Mouse (Mus musculus): Measurements from ENCODE around the gene Rpp25l. TPM values are rescaled to one million over a fixed set of nuclear protein-coding genes. Genes with fewer than 3 reads are reported as not detected.
"Not testable (repeated sequence)": the region's sequence is repeated elsewhere in the genome, so short reads cannot be mapped to it uniquely, and the experiment has no call there.

Gene Rpp25l
- polyA plus RNA-seq, 1 experiment from 2014 or later = 59.1 TPM

GRCm38 (mm10) chr4:41705922-41706754 is 7.2 kb downstream of the Rpp25l start:
- peaks cover 31% of the 10 kb centered on the region for H3K4me1 ChIP-seq
- WGBS = 45% methylated on average over 19 of the region's 19 CpGs
- H3K27me3 ChIP-seq (replicated peaks) = no peaks in the 10 kb centered on the region
- H3K4me2 ChIP-seq = peak overlapping the region; percentile 38
- H3K9me3 ChIP-seq = no peaks in the 10 kb centered on the region
- no peak overlapping the region for H3K9ac ChIP-seq
- H3K27ac ChIP-seq = peak overlapping the region; percentile 69
- ATAC-seq (replicated peaks) = peak; percentile 35
- H3K4me3 ChIP-seq = no peak overlapping the region
- H3K36me3 ChIP-seq (replicated peaks) = no peaks in the 10 kb centered on the region

DNA sequence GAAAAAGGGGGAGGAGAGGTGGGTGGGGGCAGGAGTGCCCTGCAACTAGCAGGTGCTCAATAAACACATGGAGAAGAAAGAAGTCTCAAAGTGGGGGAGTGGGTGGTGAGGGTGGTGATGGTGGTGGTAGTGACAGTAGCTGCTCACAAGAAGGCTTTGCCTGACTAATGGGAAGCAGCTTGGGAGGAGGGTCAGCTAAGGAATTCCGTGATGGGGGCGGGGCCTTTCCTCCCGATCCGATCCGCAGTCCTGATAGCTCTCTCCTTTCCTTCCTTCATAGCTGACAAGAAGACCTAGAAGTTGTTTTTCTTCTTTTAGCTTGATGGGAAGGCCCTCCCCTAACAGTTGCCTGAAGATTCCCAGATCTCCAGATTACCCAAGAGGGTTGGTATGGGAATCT is 8.7 kb downstream of the Rpp25l start:
- Histone ChIP-seq H3K4me1 (peaks cover 28% of the 10 kb centered on the region), H3K27me3 (replicated peaks) (no peaks in the 10 kb centered on the region), H3K4me2 (no peak overlapping the region), H3K9ac (no peak overlapping the region), H3K4me3 (no peak overlapping the region), H3K27ac (no peak overlapping the region), H3K9me3 (no peaks in the 10 kb centered on the region), H3K36me3 (replicated peaks) (no peaks in the 10 kb centered on the region)
- 6% methylated on average over 5 of the region's 5 CpGs for WGBS
- ATAC-seq (replicated peaks) = no peak

DNA sequence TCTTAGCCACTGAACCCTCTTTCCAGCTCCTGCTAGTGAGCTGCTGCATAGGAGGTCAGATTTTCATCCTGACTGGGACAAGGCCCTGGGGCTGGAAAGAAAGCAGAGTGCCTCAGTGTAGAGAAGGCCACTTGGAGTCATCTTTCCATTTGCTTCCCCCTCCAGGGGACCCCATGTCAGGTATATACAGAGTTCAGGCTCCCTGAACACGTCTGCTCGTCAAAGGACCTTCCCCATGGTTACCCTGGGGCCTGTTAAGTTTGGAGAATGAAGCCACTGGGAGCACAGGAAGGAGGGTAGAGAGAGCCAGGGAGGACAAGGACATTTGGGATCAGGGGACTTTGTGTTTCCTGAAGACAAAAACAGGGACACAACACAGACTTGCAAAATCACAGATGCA is 11.1 kb downstream of the Rpp25l start:
- H3K9me3 ChIP-seq; H3K27ac ChIP-seq; H3K9ac ChIP-seq; H3K4me2 ChIP-seq; H3K36me3 ChIP-seq (replicated peaks); H3K4me3 ChIP-seq; ATAC-seq (replicated peaks); H3K27me3 ChIP-seq (replicated peaks): not testable (repeated sequence)
- 80% methylated on average over 2 of the region's 2 CpGs for WGBS
- H3K4me1 ChIP-seq = peaks cover 14% of the 10 kb centered on the region

DNA sequence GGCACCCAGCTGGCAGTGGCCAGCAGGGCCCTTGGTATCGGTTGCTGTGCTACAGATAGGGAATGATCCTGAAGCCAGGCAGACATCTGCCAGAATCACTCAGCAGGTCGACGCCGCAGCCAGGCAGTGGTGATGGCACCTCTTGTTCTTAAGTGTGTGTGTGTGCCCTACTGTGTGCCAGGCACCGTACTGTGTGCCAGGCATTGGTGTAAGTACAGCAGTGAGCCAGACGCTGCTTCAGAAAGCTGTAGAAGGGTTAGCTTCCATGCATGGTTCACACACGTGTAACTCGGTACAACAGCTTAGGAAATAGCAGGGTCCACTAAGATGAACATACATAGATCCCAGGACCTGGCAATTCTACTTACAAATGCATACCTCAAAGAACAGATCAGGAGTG is 13.1 kb downstream of the Rpp25l start:
- H3K9ac ChIP-seq; H3K27ac ChIP-seq; H3K27me3 ChIP-seq (replicated peaks); H3K9me3 ChIP-seq; ATAC-seq (replicated peaks); H3K36me3 ChIP-seq (replicated peaks); H3K4me3 ChIP-seq; H3K4me2 ChIP-seq; H3K4me1 ChIP-seq: not testable (repeated sequence)
- WGBS = 92% methylated on average over 3 of the region's 8 CpGs

DNA sequence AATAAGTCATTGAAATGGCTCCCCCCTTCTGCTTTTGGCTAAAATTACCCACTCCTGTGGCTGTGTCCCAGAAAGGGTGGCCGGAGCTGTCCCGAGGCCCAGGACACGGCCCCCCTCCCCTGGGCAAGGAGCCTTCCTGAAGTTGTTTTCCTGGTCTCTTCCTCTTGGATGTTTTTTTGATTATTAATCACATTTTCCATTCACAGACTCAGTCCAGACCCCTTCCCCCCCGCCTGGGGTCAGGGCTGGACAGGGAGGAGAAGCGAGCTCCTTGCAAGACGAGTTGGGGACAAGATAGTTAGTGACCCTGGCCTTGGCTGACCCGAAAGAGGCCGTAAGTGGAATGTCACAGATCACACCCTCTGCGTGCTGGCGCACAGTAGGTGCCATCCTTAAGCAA is 13.6 kb downstream of the Rpp25l start, which contains the start of gene Il11ra1:
TSS of gene Il11ra1 (plus strand) at position 207 of the 400 bp plus-strand sequence.
- ATAC-seq (replicated peaks); H3K9me3 ChIP-seq; H3K4me3 ChIP-seq; H3K27me3 ChIP-seq (replicated peaks); H3K27ac ChIP-seq; H3K9ac ChIP-seq; H3K4me1 ChIP-seq; H3K36me3 ChIP-seq (replicated peaks): not testable (repeated sequence)
- 79% methylated on average over 10 of the region's 10 CpGs for WGBS
- peak within 1 kb of the TSS; percentile 36; the same call in 1 of the 2 replicates for H3K4me2 ChIP-seq

DNA sequence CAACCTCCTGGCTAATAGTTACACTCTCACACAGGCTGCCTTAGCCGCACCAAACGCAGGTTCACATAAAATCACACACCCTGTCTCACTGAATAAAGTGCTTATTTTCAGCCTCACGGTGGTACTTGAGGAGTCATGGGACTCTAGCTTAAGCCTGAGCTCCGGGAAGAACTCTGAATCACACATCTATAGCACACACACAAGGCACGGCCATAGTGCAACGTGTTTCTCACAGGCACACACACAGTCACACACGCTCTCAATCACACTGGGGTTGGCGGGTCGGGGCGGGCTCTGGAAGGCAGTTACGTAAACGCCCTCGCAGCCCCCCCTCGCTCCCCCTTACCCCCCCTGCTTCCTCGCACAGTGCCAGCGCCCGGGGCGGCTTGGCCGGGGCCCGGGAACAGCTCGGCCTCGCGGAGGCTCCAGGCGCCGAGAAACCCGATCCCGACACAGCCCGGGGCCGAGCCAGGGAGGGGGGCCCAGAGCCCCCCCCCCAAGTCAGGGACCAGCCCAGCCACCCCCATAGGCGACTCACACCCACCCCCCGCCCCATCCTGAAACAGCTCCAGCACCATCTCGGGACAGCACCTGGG is 14.8 kb downstream of the Rpp25l start:
- WGBS = 10% methylated on average over 18 of the region's 32 CpGs
- not testable (repeated sequence) for H3K9ac ChIP-seq; H3K4me1 ChIP-seq; H3K4me3 ChIP-seq; ATAC-seq (replicated peaks); H3K27ac ChIP-seq; H3K36me3 ChIP-seq (replicated peaks); H3K27me3 ChIP-seq (replicated peaks); H3K9me3 ChIP-seq
- peak overlapping the region; percentile 36 for H3K4me2 ChIP-seq

DNA sequence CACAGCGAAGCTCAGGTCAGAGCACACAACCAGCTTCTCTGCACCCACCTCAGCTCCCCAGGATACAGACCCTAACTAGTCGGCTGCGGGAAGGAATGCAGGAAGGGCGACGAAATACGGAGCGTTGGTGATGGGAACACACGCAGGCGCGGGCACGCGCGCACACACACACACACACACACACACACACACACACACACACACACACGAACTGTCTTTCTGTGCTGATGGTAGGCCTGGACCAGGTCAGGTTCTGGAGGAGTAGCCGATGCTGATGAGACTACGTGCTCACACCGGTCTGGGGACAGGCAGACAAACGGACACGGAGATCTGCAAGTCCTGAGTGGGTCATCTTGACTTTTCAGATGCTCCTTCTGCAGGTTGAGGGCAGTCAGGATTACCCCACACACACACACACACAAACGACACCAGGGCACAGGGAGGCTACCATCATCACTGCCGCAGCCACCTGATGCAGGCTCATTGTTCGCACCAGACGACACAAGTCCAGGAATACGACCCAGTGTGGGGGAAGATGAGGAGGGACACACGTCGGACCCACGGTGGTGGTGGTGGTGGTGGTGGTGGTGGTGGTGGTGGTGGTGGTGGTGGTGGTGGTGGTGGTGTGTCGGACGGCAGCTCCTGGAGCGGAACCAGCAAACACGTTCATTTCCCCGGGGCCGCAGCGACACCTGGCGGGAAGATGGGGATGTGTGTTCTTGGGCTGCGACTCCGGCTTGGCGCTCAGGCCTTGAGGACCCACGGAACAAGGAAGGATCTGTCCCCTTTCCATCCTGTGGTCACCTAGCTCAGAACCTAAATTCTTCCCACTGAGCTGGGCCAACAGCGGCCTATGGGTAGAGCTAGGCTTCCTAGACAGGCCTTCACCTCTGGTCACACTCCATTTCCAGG is 16.1 kb downstream of the Rpp25l start, which contains the start of gene Cntfr:
TSS of gene Cntfr (minus strand) at position 160 of the 912 bp plus-strand sequence.
- H3K9ac ChIP-seq; H3K9me3 ChIP-seq; H3K27ac ChIP-seq; H3K36me3 ChIP-seq (replicated peaks); H3K27me3 ChIP-seq (replicated peaks); H3K4me1 ChIP-seq: not testable (repeated sequence)
- WGBS = 12% methylated on average over 34 of the region's 40 CpGs
- 0 out of 2 replicates have a peak, but pooled peaks have one; percentile 62 for ATAC-seq (replicated peaks)
- peak within 1 kb of the TSS; percentile 24; the same call in 1 of the 2 replicates for H3K4me3 ChIP-seq
- peak within 1 kb of the TSS; percentile 38; the same call in 1 of the 2 replicates for H3K4me2 ChIP-seq

GRCm38 (mm10) chr4:41696452-41696851 is 16.9 kb downstream of the Rpp25l start:
- H3K4me3 ChIP-seq; H3K27ac ChIP-seq; H3K4me2 ChIP-seq; ATAC-seq (replicated peaks); H3K9me3 ChIP-seq; H3K27me3 ChIP-seq (replicated peaks); H3K36me3 ChIP-seq (replicated peaks); H3K4me1 ChIP-seq; H3K9ac ChIP-seq: not testable (repeated sequence)
- 9% methylated on average over 12 of the region's 15 CpGs for WGBS

DNA sequence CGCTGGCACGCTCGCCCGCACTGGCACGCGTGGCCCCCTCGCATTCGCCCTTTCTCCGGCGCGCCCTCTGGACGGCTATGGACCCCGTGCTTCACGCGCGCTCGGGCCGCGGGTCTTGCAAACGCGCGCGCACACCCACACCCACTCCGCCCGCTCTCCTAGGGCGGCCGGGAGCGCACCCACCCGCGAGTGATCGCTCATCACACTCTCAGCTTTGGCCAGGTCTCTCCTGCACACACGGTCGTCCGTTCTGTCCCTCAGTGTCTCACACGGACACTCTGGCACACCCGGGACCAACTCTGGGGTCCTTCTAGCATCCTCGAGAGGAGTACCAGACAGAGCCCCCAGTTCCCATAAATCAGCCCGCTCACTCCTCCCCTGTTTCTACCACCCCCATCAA is 17.5 kb downstream of the Rpp25l start:
- not testable (repeated sequence) for H3K9ac ChIP-seq; ATAC-seq (replicated peaks); H3K27ac ChIP-seq; H3K27me3 ChIP-seq (replicated peaks); H3K4me1 ChIP-seq; H3K9me3 ChIP-seq; H3K36me3 ChIP-seq (replicated peaks)
- WGBS = 3% methylated on average over 20 of the region's 38 CpGs
- Histone ChIP-seq H3K4me2 (peak overlapping the region; percentile 38; the same call in 1 of the 2 replicates), H3K4me3 (peak overlapping the region; percentile 24)

GRCm38 (mm10) chr4:41693511-41693910 is 19.8 kb downstream of the Rpp25l start:
- not testable (repeated sequence) for H3K9ac ChIP-seq; H3K9me3 ChIP-seq; H3K4me1 ChIP-seq; H3K36me3 ChIP-seq (replicated peaks); H3K27me3 ChIP-seq (replicated peaks); H3K27ac ChIP-seq; H3K4me3 ChIP-seq; ATAC-seq (replicated peaks)
- peak overlapping the region; percentile 25 for H3K4me2 ChIP-seq
- WGBS = 1% methylated on average over 4 of the region's 4 CpGs

GRCm38 (mm10) chr4:41690014-41690413 is 23.3 kb downstream of the Rpp25l start:
- not testable (repeated sequence) for H3K4me3 ChIP-seq; ATAC-seq (replicated peaks); H3K4me2 ChIP-seq; H3K27me3 ChIP-seq (replicated peaks); H3K36me3 ChIP-seq (replicated peaks); H3K4me1 ChIP-seq; H3K27ac ChIP-seq; H3K9ac ChIP-seq; H3K9me3 ChIP-seq
- WGBS = no CpG with 5 or more reads among the region's 4 CpGs

GRCm38 (mm10) chr4:41688562-41688961 is 24.8 kb downstream of the Rpp25l start:
- not testable (repeated sequence) for H3K4me3 ChIP-seq; H3K9me3 ChIP-seq; H3K9ac ChIP-seq; H3K27me3 ChIP-seq (replicated peaks); H3K4me1 ChIP-seq; H3K4me2 ChIP-seq; H3K27ac ChIP-seq; ATAC-seq (replicated peaks); H3K36me3 ChIP-seq (replicated peaks)
- 51% methylated on average over 1 of the region's 1 CpGs for WGBS

Data from midbrain, embryonic 15.5 days (tissue).